14 mouse cellular contexts compared by ENCODE assay signal in the genomic region with DNA sequence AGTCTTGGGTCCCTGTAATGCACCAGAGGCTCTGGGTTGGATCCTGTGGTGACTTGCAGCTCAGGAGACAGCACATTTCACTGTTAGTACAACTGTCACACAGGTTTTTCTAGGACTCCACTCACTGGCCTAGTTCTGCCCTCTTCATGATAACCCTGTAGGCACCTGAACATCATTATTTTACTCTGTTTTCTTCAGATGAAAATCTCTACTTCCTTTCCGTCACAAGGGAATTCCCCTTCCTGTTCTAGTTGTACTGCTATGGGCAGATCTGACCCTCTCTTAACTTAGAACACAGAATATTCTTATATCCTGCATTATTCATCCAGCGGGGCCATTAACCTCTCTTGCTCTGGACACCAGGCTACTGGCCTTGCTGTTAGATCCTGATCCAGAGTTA.
"Had no signal": no experiment of that assay in that cellular context is flagged by ENCODE, and none has a peak within 500 bp of the region (broad histone marks: within the 10 kb centered on the region; RNA-seq: fewer than 3 reads in every experiment).

No protein-coding gene starts in this region.

- H3K4me3 ChIP-seq: kidney, embryonic 15.5 days; limb, embryonic 12.5 days had no signal

- H3K9ac ChIP-seq: kidney, embryonic 15.5 days; limb, embryonic 12.5 days; liver, embryonic 14.5 days had no signal

- H3K9me3 ChIP-seq: kidney, embryonic 15.5 days; limb, embryonic 12.5 days had no signal

- H3K27ac ChIP-seq: kidney, embryonic 15.5 days; limb, embryonic 12.5 days; liver, embryonic 14.5 days; stomach, postnatal 0 days had no signal

- H3K4me2 ChIP-seq: kidney, embryonic 15.5 days; limb, embryonic 12.5 days had no signal

- DNase-seq: kidney, adult 2 months; kidney, postnatal 14 days; liver; lung, adult 2 months; lung, postnatal 36 days; midbrain, embryonic 14.5 days; right cerebral cortex, adult 18-20 months; right cerebral cortex, postnatal 25 days had no signal

- H3K27me3 ChIP-seq: kidney, embryonic 15.5 days; limb, embryonic 12.5 days had no signal

- ATAC-seq: intestine, embryonic 16.5 days; lung, postnatal 0 days had no signal
